Mouse (Mus musculus): ENCODE data around the gene Ttc22. TPM values are rescaled to one million over a fixed set of nuclear protein-coding genes. Genes with fewer than 3 reads are reported as not detected.

Gene Ttc22
- polyA plus RNA-seq, 1 experiment from 2014 or later: 26.9 TPM

- Histone ChIP-seq H3K4me1 (replicated peaks; ENCODE audit: control insufficient read depth, insufficient read depth) (no peaks in the 10 kb centered on the region; the same call in 1 of the 2 replicates), H3K4me3 (ENCODE audit: low read depth, low read length) (no peak within 1 kb of the TSS), H3K27me3 (ENCODE audit: control insufficient read depth, insufficient read depth, low read length) (no peaks in the 10 kb centered on the region), H3K27ac (replicated peaks) (no peak within 1 kb of the TSS), H3K4me2 (replicated peaks; ENCODE audit: low read depth) (peak within 1 kb of the TSS; percentile 45), H3K9me3 (ENCODE audit: control insufficient read depth, low read length) (no peaks in the 10 kb centered on the region), H3K9ac (ENCODE audit: low read length) (no peak within 1 kb of the TSS), H3K36me3 (ENCODE audit: control insufficient read depth, insufficient read depth, low read length) (no peaks in the 10 kb centered on the region)
- no peak for TF ChIP-seq CTCF (IDR thresholded peaks at IDR 0.05; ENCODE audit: low read depth)
- TF ChIP-seq EP300 (optimal IDR thresholded peaks at IDR 0.05): no peak
- DNase-seq (ENCODE audit: low spot score) (peak; percentile 51), ATAC-seq (ENCODE audit: low FRiP score, low TSS enrichment) (no peak)
- 1% methylated on average over 18 of the region's 19 CpGs for WGBS
Measured at GRCm38 (mm10) chr4:106617056-106617455, 5.2 kb upstream of the Ttc22 start, which contains the start of gene Lexm. Lexm (minus strand) TSS chr4:106617241.

GRCm38 (mm10) chr4:106618898-106619297, 3.3 kb upstream of the Ttc22 start:
- no peak overlapping the region for H3K27ac ChIP-seq (replicated peaks)

DNA sequence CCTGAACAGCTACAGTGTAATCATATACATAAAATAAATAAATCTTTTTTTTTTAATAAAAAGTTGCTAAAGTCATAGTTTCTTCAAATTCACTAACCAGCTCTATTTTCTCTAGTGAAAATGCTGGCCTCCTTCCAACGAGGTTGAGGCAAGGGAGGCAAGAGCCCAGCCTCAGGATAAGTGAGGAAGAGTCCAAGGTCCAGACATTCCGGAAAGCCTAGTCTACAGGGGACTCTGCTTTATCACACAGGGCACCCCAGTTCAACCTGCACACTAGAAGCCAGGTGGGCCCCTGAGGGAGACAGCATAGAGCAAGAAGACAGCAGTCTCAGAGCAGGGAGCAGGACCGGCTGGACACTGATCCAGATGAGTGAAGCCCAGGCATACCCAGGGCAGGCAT, 804 bp upstream of the Ttc22 start:
- Histone ChIP-seq H3K4me2 (replicated peaks; ENCODE audit: low read depth) (no peak overlapping the region), H3K4me1 (replicated peaks; ENCODE audit: control insufficient read depth, insufficient read depth) (no peaks in the 10 kb centered on the region; the same call in 1 of the 2 replicates), H3K27me3 (ENCODE audit: control insufficient read depth, insufficient read depth, low read length) (no peaks in the 10 kb centered on the region), H3K9ac (ENCODE audit: low read length) (no peak overlapping the region), H3K27ac (replicated peaks) (peak overlapping the region; percentile 69), H3K4me3 (ENCODE audit: low read depth, low read length) (no peak overlapping the region), H3K36me3 (ENCODE audit: control insufficient read depth, insufficient read depth, low read length) (no peaks in the 10 kb centered on the region), H3K9me3 (ENCODE audit: control insufficient read depth, low read length) (no peaks in the 10 kb centered on the region)
- WGBS: 47% methylated on average over 3 of the region's 3 CpGs
- DNase-seq (ENCODE audit: low spot score) (peak; percentile 27), ATAC-seq (ENCODE audit: low FRiP score, low TSS enrichment) (peak; percentile 41; the same call in 1 of the 2 replicates)
- no peak for TF ChIP-seq CTCF (IDR thresholded peaks at IDR 0.05; ENCODE audit: low read depth)
- no peak for TF ChIP-seq EP300 (optimal IDR thresholded peaks at IDR 0.05)

More at GRCm38 (mm10) chr4:106618898-106619297, 3.3 kb upstream of the Ttc22 start:
- DNase-seq (ENCODE audit: low spot score): no peak
- Histone ChIP-seq H3K27me3 (ENCODE audit: control insufficient read depth, insufficient read depth, low read length) (no peaks in the 10 kb centered on the region), H3K4me1 (replicated peaks; ENCODE audit: control insufficient read depth, insufficient read depth) (no peaks in the 10 kb centered on the region; the same call in 1 of the 2 replicates), H3K9ac (ENCODE audit: low read length) (no peak overlapping the region), H3K4me2 (replicated peaks; ENCODE audit: low read depth) (no peak overlapping the region), H3K4me3 (ENCODE audit: low read depth, low read length) (no peak overlapping the region), H3K9me3 (ENCODE audit: control insufficient read depth, low read length) (no peaks in the 10 kb centered on the region), H3K36me3 (ENCODE audit: control insufficient read depth, insufficient read depth, low read length) (no peaks in the 10 kb centered on the region)
- 94% methylated on average over 4 of the region's 4 CpGs for WGBS
- TF ChIP-seq EP300 (optimal IDR thresholded peaks at IDR 0.05): no peak
- peak; percentile 31; the same call in 1 of the 2 replicates for TF ChIP-seq CTCF (IDR thresholded peaks at IDR 0.05; ENCODE audit: low read depth)
- no peak for ATAC-seq (ENCODE audit: low FRiP score, low TSS enrichment)

DNA sequence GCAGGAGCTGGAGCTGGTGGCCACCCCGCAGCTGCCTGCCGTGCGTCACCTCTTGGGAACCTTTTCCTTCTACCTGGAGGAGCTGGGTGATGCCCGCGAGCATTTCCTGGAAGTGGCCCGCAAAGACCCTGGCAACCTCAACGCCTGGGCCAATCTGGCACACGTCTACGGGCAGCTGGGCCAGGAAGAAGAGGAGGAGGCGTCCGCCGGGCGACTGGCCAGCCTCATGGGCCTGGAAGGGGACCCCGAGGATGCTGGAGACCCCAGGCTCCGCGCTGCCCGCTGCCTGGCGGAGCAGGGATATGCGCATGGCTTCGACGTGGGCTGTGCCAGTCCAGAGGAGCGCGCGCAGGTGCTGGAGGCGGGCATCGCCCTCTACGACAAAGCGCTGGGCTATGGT, 480 bp downstream of the Ttc22 start:
- peak overlapping the region; percentile 37 for H3K4me3 ChIP-seq (ENCODE audit: low read depth, low read length)
- H3K4me1 ChIP-seq (replicated peaks; ENCODE audit: control insufficient read depth, insufficient read depth): no peaks in the 10 kb centered on the region; the same call in 1 of the 2 replicates
- DNase-seq (ENCODE audit: low spot score) (no peak), ATAC-seq (ENCODE audit: low FRiP score, low TSS enrichment) (no peak)
- H3K36me3 ChIP-seq (ENCODE audit: control insufficient read depth, insufficient read depth, low read length): no peaks in the 10 kb centered on the region
- 28% methylated on average over 22 of the region's 28 CpGs for WGBS
- H3K9me3 ChIP-seq (ENCODE audit: control insufficient read depth, low read length): no peaks in the 10 kb centered on the region
- H3K27me3 ChIP-seq (ENCODE audit: control insufficient read depth, insufficient read depth, low read length): no peaks in the 10 kb centered on the region
- TF ChIP-seq CTCF (IDR thresholded peaks at IDR 0.05; ENCODE audit: low read depth) (no peak), EP300 (optimal IDR thresholded peaks at IDR 0.05) (no peak)
- peak overlapping the region; percentile 69 for H3K27ac ChIP-seq (replicated peaks)
- peak overlapping the region; percentile 57 for H3K4me2 ChIP-seq (replicated peaks; ENCODE audit: low read depth)
- H3K9ac ChIP-seq (ENCODE audit: low read length): peak overlapping the region; percentile 51

DNA sequence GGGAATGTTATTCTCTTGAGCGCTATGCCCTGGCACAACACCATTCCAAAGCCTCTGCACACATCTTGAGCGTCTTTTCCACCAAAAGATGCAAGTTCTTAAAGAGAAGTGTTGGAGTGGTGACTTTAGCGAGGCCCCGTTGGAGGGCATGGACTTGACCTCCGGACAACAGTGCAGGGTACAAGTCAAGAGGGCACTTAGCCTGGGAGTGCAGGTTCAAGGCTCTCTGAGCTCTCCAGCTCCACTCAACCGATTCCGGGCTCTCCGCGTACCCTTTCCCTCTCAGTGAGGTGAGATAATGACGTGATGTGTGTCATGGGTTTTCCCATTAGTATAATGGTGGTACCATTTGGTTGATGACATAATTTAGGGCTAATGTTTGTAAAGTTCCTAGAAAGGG, 2.0 kb downstream of the Ttc22 start:
- DNase-seq (ENCODE audit: low spot score): no peak
- H3K4me2 ChIP-seq (replicated peaks; ENCODE audit: low read depth): no peak overlapping the region; the same call in 1 of the 2 replicates
- H3K4me1 ChIP-seq (replicated peaks; ENCODE audit: control insufficient read depth, insufficient read depth): no peaks in the 10 kb centered on the region
- whole genome bisulfite sequencing: 88% methylated on average over 10 of the region's 10 CpGs
- no peak overlapping the region for H3K4me3 ChIP-seq (ENCODE audit: low read depth, low read length)
- H3K9ac ChIP-seq (ENCODE audit: low read length): no peak overlapping the region
- no peaks in the 10 kb centered on the region for H3K9me3 ChIP-seq (ENCODE audit: control insufficient read depth, low read length)
- no peak for ATAC-seq (ENCODE audit: low FRiP score, low TSS enrichment)
- no peak overlapping the region for H3K27ac ChIP-seq (replicated peaks)
- TF ChIP-seq EP300 (optimal IDR thresholded peaks at IDR 0.05): no peak
- TF ChIP-seq CTCF (IDR thresholded peaks at IDR 0.05; ENCODE audit: low read depth): no peak
- no peaks in the 10 kb centered on the region for H3K27me3 ChIP-seq (ENCODE audit: control insufficient read depth, insufficient read depth, low read length)
- H3K36me3 ChIP-seq (ENCODE audit: control insufficient read depth, insufficient read depth, low read length): no peaks in the 10 kb centered on the region

GRCm38 (mm10) chr4:106627809-106628208, 5.6 kb downstream of the Ttc22 start:
- ATAC-seq (ENCODE audit: low FRiP score, low TSS enrichment) (no peak), DNase-seq (ENCODE audit: low spot score) (no peak)
- Histone ChIP-seq H3K4me3 (ENCODE audit: low read depth, low read length) (no peak overlapping the region), H3K4me2 (replicated peaks; ENCODE audit: low read depth) (no peak overlapping the region), H3K36me3 (ENCODE audit: control insufficient read depth, insufficient read depth, low read length) (no peaks in the 10 kb centered on the region), H3K27me3 (ENCODE audit: control insufficient read depth, insufficient read depth, low read length) (no peaks in the 10 kb centered on the region), H3K4me1 (replicated peaks; ENCODE audit: control insufficient read depth, insufficient read depth) (no peaks in the 10 kb centered on the region; the same call in 1 of the 2 replicates), H3K9me3 (ENCODE audit: control insufficient read depth, low read length) (no peaks in the 10 kb centered on the region), H3K27ac (replicated peaks) (peak overlapping the region; percentile 77), H3K9ac (ENCODE audit: low read length) (no peak overlapping the region)
- TF ChIP-seq CTCF (IDR thresholded peaks at IDR 0.05; ENCODE audit: low read depth) (no peak), EP300 (optimal IDR thresholded peaks at IDR 0.05) (no peak)
- WGBS: 73% methylated on average over 5 of the region's 5 CpGs

Data from stomach, postnatal 0 days (tissue).